Mouse (Mus musculus): ENCODE data around the gene Grk6.

DNA sequence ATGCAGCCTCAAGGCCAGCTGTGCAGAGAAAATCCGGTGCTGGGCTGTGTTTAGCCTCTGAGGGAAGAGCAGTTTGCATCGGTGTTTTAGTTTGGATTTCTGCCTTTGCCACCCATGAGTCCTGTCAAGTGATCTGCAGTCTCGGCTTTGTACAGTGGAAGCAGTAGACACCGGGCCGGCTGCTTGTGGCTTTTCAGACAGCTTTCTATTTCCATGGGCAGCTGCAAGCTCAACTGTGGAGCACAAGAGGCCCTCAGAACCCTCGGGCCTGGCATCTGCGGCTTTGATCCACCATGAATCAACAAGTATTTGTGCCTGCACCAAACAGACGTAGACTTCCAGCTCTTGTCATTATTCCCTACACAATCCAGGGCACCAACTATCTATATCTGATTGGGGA is 57.5 kb downstream of the Grk6 start:
- TF ChIP-seq CTCF (IDR thresholded peaks at IDR 0.05; ENCODE audit: extremely low read depth, insufficient read depth, insufficient read length, insufficient replicate concordance), result no peak
- TF ChIP-seq POLR2A (IDR thresholded peaks at IDR 0.05; ENCODE audit: low read depth, low read length), result no peak
